Mouse (Mus musculus): ENCODE data around the gene S100a7a. TPM values are rescaled to one million over a fixed set of nuclear protein-coding genes. Genes with fewer than 3 reads are reported as not detected.

S100a7a gene
- polyA plus RNA-seq, 1 experiment from 2014 or later: 0.13 TPM

- WGBS: 75% methylated on average over 2 of the region's 2 CpGs
- H3K4me2 ChIP-seq (replicated peaks): no peak overlapping the region
- H3K4me1 ChIP-seq: no peaks in the 10 kb centered on the region
- no peaks in the 10 kb centered on the region for H3K36me3 ChIP-seq
- H3K4me3 ChIP-seq: no peak overlapping the region
- H3K27me3 ChIP-seq: no peaks in the 10 kb centered on the region
- no peak overlapping the region for H3K9ac ChIP-seq
- ATAC-seq (ENCODE audit: insufficient number of reproducible peaks, insufficient read depth, low FRiP score, low TSS enrichment): no peak
- no peak overlapping the region for H3K27ac ChIP-seq
- H3K9me3 ChIP-seq: no peaks in the 10 kb centered on the region
Observed at GRCm38 (mm10) chr3:90629298-90629697, 24.5 kb upstream of the S100a7a start.

GRCm38 (mm10) chr3:90631984-90632383 is 21.8 kb upstream of the S100a7a start:
- H3K9ac ChIP-seq: no peak overlapping the region
- no peak overlapping the region for H3K4me2 ChIP-seq (replicated peaks)
- no peaks in the 10 kb centered on the region for H3K36me3 ChIP-seq
- no peak overlapping the region for H3K4me3 ChIP-seq
- no peak for ATAC-seq (ENCODE audit: insufficient number of reproducible peaks, insufficient read depth, low FRiP score, low TSS enrichment)
- no peaks in the 10 kb centered on the region for H3K4me1 ChIP-seq
- no peaks in the 10 kb centered on the region for H3K9me3 ChIP-seq
- no peak overlapping the region for H3K27ac ChIP-seq
- no peaks in the 10 kb centered on the region for H3K27me3 ChIP-seq
- 84% methylated on average over 2 of the region's 2 CpGs for WGBS

GRCm38 (mm10) chr3:90638511-90639275 is 15.1 kb upstream of the S100a7a start:
- Histone ChIP-seq H3K9me3 (no peaks in the 10 kb centered on the region), H3K27me3 (no peaks in the 10 kb centered on the region), H3K36me3 (no peaks in the 10 kb centered on the region), H3K9ac (no peak overlapping the region), H3K27ac (no peak overlapping the region), H3K4me3 (no peak overlapping the region), H3K4me1 (no peaks in the 10 kb centered on the region), H3K4me2 (replicated peaks) (no peak overlapping the region)
- no peak for ATAC-seq (ENCODE audit: insufficient number of reproducible peaks, insufficient read depth, low FRiP score, low TSS enrichment)
- 70% methylated on average over 1 of the region's 1 CpGs for WGBS

- Histone ChIP-seq H3K9ac (no peak overlapping the region), H3K9me3 (no peaks in the 10 kb centered on the region), H3K27me3 (no peaks in the 10 kb centered on the region), H3K4me1 (no peaks in the 10 kb centered on the region), H3K27ac (no peak overlapping the region), H3K4me3 (no peak overlapping the region), H3K36me3 (no peaks in the 10 kb centered on the region), H3K4me2 (replicated peaks) (no peak overlapping the region)
- ATAC-seq (ENCODE audit: insufficient number of reproducible peaks, insufficient read depth, low FRiP score, low TSS enrichment): no peak
- 53% methylated on average over 7 of the region's 7 CpGs for WGBS
Observed at GRCm38 (mm10) chr3:90639511-90640154, 14.2 kb upstream of the S100a7a start.

- WGBS: 82% methylated on average over 7 of the region's 7 CpGs
Observed at GRCm38 (mm10) chr3:90640981-90641380, 12.8 kb upstream of the S100a7a start.

GRCm38 (mm10) chr3:90644220-90644619 is 9.6 kb upstream of the S100a7a start:
- no peak overlapping the region for H3K4me3 ChIP-seq
- no peaks in the 10 kb centered on the region for H3K27me3 ChIP-seq
- H3K27ac ChIP-seq: no peak overlapping the region
- H3K9ac ChIP-seq: no peak overlapping the region
- no peak overlapping the region for H3K4me2 ChIP-seq (replicated peaks)
- H3K36me3 ChIP-seq: no peaks in the 10 kb centered on the region
- ATAC-seq (ENCODE audit: insufficient number of reproducible peaks, insufficient read depth, low FRiP score, low TSS enrichment): no peak
- 47% methylated on average over 3 of the region's 3 CpGs for WGBS
- no peaks in the 10 kb centered on the region for H3K4me1 ChIP-seq
- H3K9me3 ChIP-seq: no peaks in the 10 kb centered on the region

More at GRCm38 (mm10) chr3:90640981-90641380, 12.8 kb upstream of the S100a7a start:
- Histone ChIP-seq H3K27me3 (no peaks in the 10 kb centered on the region), H3K9me3 (no peaks in the 10 kb centered on the region), H3K36me3 (no peaks in the 10 kb centered on the region), H3K9ac (no peak overlapping the region), H3K4me2 (replicated peaks) (no peak overlapping the region), H3K4me1 (no peaks in the 10 kb centered on the region), H3K4me3 (no peak overlapping the region), H3K27ac (no peak overlapping the region)
- ATAC-seq (ENCODE audit: insufficient number of reproducible peaks, insufficient read depth, low FRiP score, low TSS enrichment): no peak

GRCm38 (mm10) chr3:90647291-90647690 is 6.5 kb upstream of the S100a7a start:
- ATAC-seq (ENCODE audit: insufficient number of reproducible peaks, insufficient read depth, low FRiP score, low TSS enrichment): no peak
- Histone ChIP-seq H3K4me2 (replicated peaks) (no peak overlapping the region), H3K4me1 (no peaks in the 10 kb centered on the region), H3K36me3 (no peaks in the 10 kb centered on the region), H3K27ac (no peak overlapping the region), H3K9ac (no peak overlapping the region), H3K9me3 (no peaks in the 10 kb centered on the region), H3K27me3 (no peaks in the 10 kb centered on the region), H3K4me3 (no peak overlapping the region)
- WGBS: 74% methylated on average over 1 of the region's 1 CpGs

GRCm38 (mm10) chr3:90648981-90649380 is 4.8 kb upstream of the S100a7a start:
- Histone ChIP-seq H3K36me3 (no peaks in the 10 kb centered on the region), H3K9me3 (no peaks in the 10 kb centered on the region), H3K27me3 (no peaks in the 10 kb centered on the region), H3K4me1 (no peaks in the 10 kb centered on the region), H3K27ac (no peak overlapping the region), H3K9ac (no peak overlapping the region), H3K4me3 (no peak overlapping the region), H3K4me2 (replicated peaks) (no peak overlapping the region)
- no peak for ATAC-seq (ENCODE audit: insufficient number of reproducible peaks, insufficient read depth, low FRiP score, low TSS enrichment)

- no peaks in the 10 kb centered on the region for H3K27me3 ChIP-seq
- H3K27ac ChIP-seq: no peak overlapping the region
- H3K4me3 ChIP-seq: no peak overlapping the region
- H3K4me2 ChIP-seq (replicated peaks): no peak overlapping the region
- H3K36me3 ChIP-seq: no peaks in the 10 kb centered on the region
- no peaks in the 10 kb centered on the region for H3K9me3 ChIP-seq
- 88% methylated on average over 2 of the region's 2 CpGs for WGBS
- no peak overlapping the region for H3K9ac ChIP-seq
- no peak for ATAC-seq (ENCODE audit: insufficient number of reproducible peaks, insufficient read depth, low FRiP score, low TSS enrichment)
- no peaks in the 10 kb centered on the region for H3K4me1 ChIP-seq
Observed at GRCm38 (mm10) chr3:90649832-90650231, 4.0 kb upstream of the S100a7a start.

- 38% methylated on average over 5 of the region's 5 CpGs for WGBS
- Histone ChIP-seq H3K27me3 (no peaks in the 10 kb centered on the region; the same call in 1 of the 2 replicates), H3K9me3 (no peaks in the 10 kb centered on the region)
Observed at GRCm38 (mm10) chr3:90652878-90653508, 824 bp upstream of the S100a7a start.

GRCm38 (mm10) chr3:90657405-90657804 is 3.6 kb downstream of the S100a7a start:
- Histone ChIP-seq H3K4me3 (no peak overlapping the region), H3K27ac (no peak overlapping the region), H3K9ac (no peak overlapping the region), H3K27me3 (no peaks in the 10 kb centered on the region; the same call in 1 of the 2 replicates), H3K4me2 (replicated peaks) (no peak overlapping the region), H3K4me1 (no peaks in the 10 kb centered on the region), H3K36me3 (no peaks in the 10 kb centered on the region), H3K9me3 (no peaks in the 10 kb centered on the region)
- WGBS: 73% methylated on average over 4 of the region's 4 CpGs
- no peak for ATAC-seq (ENCODE audit: insufficient number of reproducible peaks, insufficient read depth, low FRiP score, low TSS enrichment)

More at GRCm38 (mm10) chr3:90652878-90653508, 824 bp upstream of the S100a7a start:
- Histone ChIP-seq H3K4me3 (no peak overlapping the region), H3K4me1 (no peaks in the 10 kb centered on the region), H3K9ac (no peak overlapping the region), H3K4me2 (replicated peaks) (no peak overlapping the region), H3K27ac (no peak overlapping the region), H3K36me3 (no peaks in the 10 kb centered on the region)
- ATAC-seq (ENCODE audit: insufficient number of reproducible peaks, insufficient read depth, low FRiP score, low TSS enrichment): no peak

Data from embryonic facial prominence, embryonic 12.5 days (tissue).